In genomic region chr13:34408669-34409055, GRCm38 (mm10) we compare ENCODE assay signal across 13 mouse cellular contexts.
DNase-seq lines count a peak whose midpoint lies in the region; ATAC-seq and TF ChIP-seq lines count a peak whose summit lies in the region.
"Had no signal": no experiment of that assay in that cellular context is flagged by ENCODE, and none has a peak within 500 bp of the region (broad histone marks: within the 10 kb centered on the region; RNA-seq: fewer than 3 reads in every experiment).

No protein-coding gene starts in this region.

- no peak overlapping the region for H3K9ac ChIP-seq in limb, embryonic 14.5 days (ENCODE audit: low read depth, low read length, severe bottlenecking)
- H3K9ac ChIP-seq: lung, embryonic 14.5 days had no signal

- H3K9me3 ChIP-seq in limb, embryonic 14.5 days (ENCODE audit: control insufficient read depth, low read length): no peaks in the 10 kb centered on the region
- H3K9me3 ChIP-seq: forebrain, embryonic 10.5 days had no signal

- DNase-seq in frontal cortex, postnatal 36 days (ENCODE audit: low spot score in 2 of 2): no peak
- peak; percentile 65 for DNase-seq in 3T3-L1 (ENCODE audit: low read depth, low spot score)
- DNase-seq in embryo, embryonic 11 days: peak; percentile 40
- DNase-seq in limb, embryonic 14.5 days (ENCODE audit: low spot score): peak; percentile 42
- no peak for DNase-seq in lung, postnatal 4 days
- DNase-seq in spleen, postnatal 36 days (ENCODE audit: low spot score in 2 of 2): no peak
- DNase-seq in thymus, postnatal 36 days: no peak
- DNase-seq: cerebellum, adult 2 months; kidney, adult 18-20 months; thymus, postnatal 4 days had no signal

- 10% methylated on average over 2 of the region's 2 CpGs for WGBS in limb, embryonic 14.5 days

- no peak overlapping the region for H3K4me3 ChIP-seq in limb, embryonic 14.5 days (replicated peaks; ENCODE audit: low read length)
- H3K4me3 ChIP-seq: forebrain, embryonic 10.5 days had no signal

- no peaks in the 10 kb centered on the region for H3K27me3 ChIP-seq in limb, embryonic 14.5 days (ENCODE audit: control insufficient read depth, insufficient read depth, low read length)

- peak; percentile 56 for ATAC-seq in frontal cortex, adult (ENCODE audit: low TSS enrichment)
- peak; percentile 75 for ATAC-seq in limb, embryonic 14.5 days (ENCODE audit: low FRiP score, low read depth)

- 0 out of 2 replicates have a peak overlapping the region, but pooled peaks have one; percentile 22 for H3K27ac ChIP-seq in limb, embryonic 14.5 days (replicated peaks; ENCODE audit: low read depth, low read length)
- H3K27ac ChIP-seq: forebrain, embryonic 10.5 days had no signal

- no peak for TF ChIP-seq POLR2A in limb, embryonic 14.5 days (IDR thresholded peaks at IDR 0.05; ENCODE audit: borderline replicate concordance, extremely low read depth, insufficient read depth, insufficient read length)

- peaks cover 6% of the 10 kb centered on the region; the same call in 1 of the 2 replicates for H3K4me1 ChIP-seq in limb, embryonic 14.5 days (ENCODE audit: control insufficient read depth, insufficient read depth, low read length)
- H3K4me1 ChIP-seq: forebrain, embryonic 10.5 days had no signal

- H3K4me2 ChIP-seq in limb, embryonic 14.5 days (replicated peaks; ENCODE audit: low read depth, low read length, severe bottlenecking): no peak overlapping the region
- H3K4me2 ChIP-seq: lung, embryonic 14.5 days had no signal

- no peaks in the 10 kb centered on the region for H3K36me3 ChIP-seq in limb, embryonic 14.5 days (ENCODE audit: control insufficient read depth, insufficient read depth, low read length)
- H3K36me3 ChIP-seq: forebrain, embryonic 10.5 days had no signal

Comparison
In these comparisons a context has a peak if more than half of its experiments do, and no peak if none do; other contexts are left out.
1. DNase-seq: peak in 3T3-L1 (single experiment), embryo, embryonic 11 days (single experiment) and limb, embryonic 14.5 days (single experiment); none in frontal cortex, postnatal 36 days (0 of 2), lung, postnatal 4 days (0 of 2), spleen, postnatal 36 days (0 of 2) and thymus, postnatal 36 days (0 of 2).